Mouse (Mus musculus): Measurements from ENCODE around the gene Larp1b. TPM values are rescaled to one million over a fixed set of nuclear protein-coding genes. Genes with fewer than 3 reads are reported as not detected.

Gene Larp1b
- total RNA-seq, 2 experiments from 2014 or later = 14.1 to 16.4 TPM

DNA sequence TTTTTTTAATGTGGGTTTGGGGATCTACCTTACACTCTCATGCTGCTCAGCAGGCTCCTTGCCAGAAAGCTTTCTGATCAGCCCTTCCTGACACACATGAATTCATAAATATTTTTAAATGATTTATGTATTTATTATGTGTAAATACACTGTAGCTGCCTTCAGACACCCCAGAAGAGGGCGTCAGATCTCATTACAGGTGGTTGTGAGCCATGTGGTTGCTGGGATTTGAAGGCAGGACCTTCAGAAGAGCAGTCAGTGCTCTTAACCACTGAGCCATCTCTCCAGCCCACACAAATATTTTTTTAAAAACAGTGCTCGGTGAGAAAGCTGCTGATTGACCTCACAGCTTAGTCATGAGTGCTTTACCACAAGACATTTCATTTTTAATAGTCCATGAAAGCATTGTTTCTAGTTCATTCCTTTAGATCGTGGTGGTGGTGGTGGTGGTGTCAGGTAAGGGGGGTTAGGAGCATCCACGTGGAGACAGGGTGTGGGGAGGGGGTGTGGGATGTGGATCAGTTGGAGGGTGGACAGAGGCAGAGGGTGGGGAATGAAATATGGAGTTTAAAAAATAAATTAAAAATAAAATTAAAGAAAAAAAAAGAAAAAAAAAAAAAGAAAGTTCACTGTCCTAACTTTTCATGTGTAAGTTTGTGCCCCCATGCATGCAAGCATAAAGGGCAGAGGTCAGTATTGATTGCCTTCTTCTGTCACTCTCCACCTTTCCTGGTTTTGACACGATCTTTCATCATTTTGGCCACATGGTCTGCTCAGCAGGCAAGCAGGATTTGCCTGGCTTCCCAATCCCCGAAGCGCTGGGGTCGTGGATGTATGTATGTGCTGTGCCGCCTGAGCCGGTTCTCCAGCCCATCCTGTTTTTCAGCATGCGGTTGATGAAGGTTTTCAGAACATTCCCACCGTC, 81.9 kb downstream of the Larp1b start:
- no peak overlapping the region for H3K27ac ChIP-seq
- no peak for TF ChIP-seq CTCF (conservative IDR thresholded peaks at IDR 0.05)
- no peak for DNase-seq (ENCODE audit: low spot score in 2 of 2)
- no peak overlapping the region for H3K4me3 ChIP-seq

DNA sequence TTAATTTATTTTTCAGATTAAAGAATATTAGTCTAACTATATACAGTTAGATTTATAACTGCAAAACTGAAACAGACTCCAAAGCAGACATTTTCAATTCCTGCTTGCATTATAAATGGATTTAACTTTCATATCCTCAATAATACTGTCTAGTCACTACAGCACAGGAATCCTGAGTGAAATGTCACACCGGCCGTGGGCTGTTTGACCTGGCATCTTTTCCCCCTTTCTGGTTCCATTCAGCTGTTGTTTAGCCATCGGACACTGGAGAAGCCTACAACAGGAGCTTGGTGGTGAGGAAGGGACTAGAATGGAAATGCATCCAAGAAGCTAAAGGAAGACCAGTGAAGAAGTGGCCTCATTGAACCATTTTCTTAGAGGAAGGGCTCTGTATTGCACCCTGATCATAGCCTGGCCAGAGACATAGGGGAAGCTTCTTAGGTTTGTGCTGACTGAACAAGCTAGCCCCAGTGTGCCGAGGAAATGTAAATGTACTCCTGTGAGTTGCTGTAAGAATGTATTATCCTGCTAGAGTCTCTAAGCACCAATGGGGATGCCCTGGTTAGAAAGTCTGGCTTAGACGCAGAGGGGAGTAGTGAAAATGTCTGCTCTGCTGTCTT, 88.8 kb downstream of the Larp1b start:
- Histone ChIP-seq H3K27ac (no peak overlapping the region), H3K4me3 (no peak overlapping the region)
- no peak for TF ChIP-seq CTCF (conservative IDR thresholded peaks at IDR 0.05)
- no peak for DNase-seq (ENCODE audit: low spot score in 2 of 2)

DNA sequence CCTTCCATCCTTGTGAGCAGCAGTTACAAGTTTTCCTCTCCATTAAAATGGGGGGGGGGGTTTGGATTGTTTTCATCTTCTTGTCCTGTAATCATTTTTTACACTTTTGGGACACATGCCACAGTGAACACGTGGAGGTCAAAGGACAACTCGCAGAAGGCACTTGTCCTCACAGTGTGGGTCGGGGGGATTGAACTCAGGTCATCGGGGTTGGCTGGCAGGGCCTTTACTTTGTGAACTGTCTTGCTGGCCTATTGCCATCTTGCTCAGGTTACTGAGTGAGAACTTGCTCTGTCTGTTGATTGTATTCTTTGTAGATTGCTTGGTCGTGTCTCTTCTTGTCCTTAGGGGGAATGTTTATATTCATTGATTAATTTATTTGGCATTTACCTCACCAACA, 91.6 kb downstream of the Larp1b start:
- TF ChIP-seq CTCF (conservative IDR thresholded peaks at IDR 0.05) = no peak
- Histone ChIP-seq H3K4me3 (no peak overlapping the region), H3K27ac (no peak overlapping the region)
- no peak for DNase-seq (ENCODE audit: low spot score in 2 of 2)

- Histone ChIP-seq H3K27ac (no peak overlapping the region), H3K4me3 (no peak overlapping the region)
- DNase-seq (ENCODE audit: low spot score in 2 of 2) = peak; percentile 30 to 34
- TF ChIP-seq CTCF (conservative IDR thresholded peaks at IDR 0.05) = peak; percentile 69
Measured at GRCm38 (mm10) chr3:41042195-41042938, 92.7 kb downstream of the Larp1b start.

DNA sequence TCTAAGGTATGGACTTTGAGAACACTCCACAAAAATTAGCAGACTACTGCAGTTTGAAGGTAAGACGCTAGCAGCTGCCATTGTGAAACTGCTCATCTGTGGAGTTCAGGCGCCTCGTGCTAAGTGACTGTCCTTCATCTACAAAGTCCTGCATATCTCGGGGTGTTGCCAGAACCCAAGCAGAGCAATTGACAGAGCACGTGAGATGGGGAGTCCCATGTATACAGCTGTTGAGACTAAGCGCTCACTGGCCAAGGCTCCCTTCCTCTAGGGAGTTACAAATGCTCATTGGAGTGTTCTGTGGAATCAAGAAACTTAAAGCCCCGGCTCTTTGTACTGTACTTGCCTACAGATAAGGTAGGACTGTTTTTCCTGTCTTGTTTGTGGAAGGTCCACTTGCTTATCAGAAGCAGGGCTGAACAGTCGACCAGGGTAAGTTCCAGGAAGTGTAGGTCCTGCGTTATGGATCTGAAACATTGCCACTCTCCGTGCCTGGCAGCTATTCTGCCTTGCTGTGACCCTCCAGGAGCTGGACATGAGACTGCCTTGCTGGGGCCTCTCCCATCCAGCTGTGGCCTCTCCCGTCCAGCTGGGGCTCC, 94.2 kb downstream of the Larp1b start:
- H3K27ac ChIP-seq = no peak overlapping the region
- no peak for TF ChIP-seq CTCF (conservative IDR thresholded peaks at IDR 0.05)
- no peak for DNase-seq (ENCODE audit: low spot score in 2 of 2)
- no peak overlapping the region for H3K4me3 ChIP-seq

DNA sequence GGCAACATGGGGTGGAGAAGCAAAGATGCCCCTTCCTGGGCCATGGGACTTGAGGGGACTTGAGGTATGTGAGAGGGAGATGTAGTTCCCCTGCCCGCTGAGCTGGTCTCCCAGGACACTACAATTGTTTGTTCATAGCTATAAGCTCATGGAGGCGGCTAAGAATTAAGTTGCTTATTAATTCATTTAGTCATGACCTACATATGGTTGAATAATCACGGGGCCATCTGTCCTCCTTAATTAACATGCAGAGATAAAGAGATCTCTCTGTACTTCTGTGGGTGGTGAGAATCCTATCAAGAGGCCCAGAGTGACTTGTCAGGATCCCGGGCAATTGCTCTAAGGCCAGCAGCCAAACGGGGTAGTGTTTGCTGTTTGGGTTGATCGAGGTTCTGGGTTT, 98.2 kb downstream of the Larp1b start:
- no peak overlapping the region for H3K4me3 ChIP-seq
- DNase-seq (ENCODE audit: low spot score in 2 of 2) = no peak
- H3K27ac ChIP-seq = no peak overlapping the region
- TF ChIP-seq CTCF (conservative IDR thresholded peaks at IDR 0.05) = no peak

- no peak for TF ChIP-seq CTCF (conservative IDR thresholded peaks at IDR 0.05)
- no peak overlapping the region for H3K4me3 ChIP-seq
- no peak overlapping the region for H3K27ac ChIP-seq
- DNase-seq (ENCODE audit: low spot score in 2 of 2) = no peak
Measured at GRCm38 (mm10) chr3:41053334-41053733, 103.7 kb downstream of the Larp1b start.

- peak; percentile 45 to 69 for DNase-seq (ENCODE audit: low spot score in 2 of 2)
- no peak for TF ChIP-seq CTCF (conservative IDR thresholded peaks at IDR 0.05)
- H3K4me3 ChIP-seq = no peak overlapping the region
- H3K27ac ChIP-seq = no peak overlapping the region
Measured at GRCm38 (mm10) chr3:41058395-41058794, 108.8 kb downstream of the Larp1b start.

DNA sequence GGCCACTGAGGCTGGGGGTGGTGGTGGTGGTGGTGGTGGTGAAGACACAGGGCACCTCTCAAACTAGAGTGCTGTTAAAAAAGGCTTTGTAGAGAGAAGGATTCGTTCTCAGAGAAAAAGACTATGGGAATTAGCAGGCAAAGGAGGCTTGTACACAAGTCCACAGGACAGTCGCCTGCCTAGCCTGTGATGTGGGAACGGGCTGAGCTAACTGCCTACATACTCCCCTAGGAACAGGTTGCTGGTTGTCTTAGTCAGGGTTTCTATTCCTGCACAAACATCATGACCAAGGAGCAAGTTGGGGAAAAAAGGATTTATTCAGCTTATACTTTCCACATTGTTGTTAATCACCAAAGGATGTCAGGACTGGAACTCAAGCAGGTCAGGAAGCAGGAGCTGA, 109.6 kb downstream of the Larp1b start:
- H3K27ac ChIP-seq = no peak overlapping the region
- no peak for DNase-seq (ENCODE audit: low spot score in 2 of 2)

DNA sequence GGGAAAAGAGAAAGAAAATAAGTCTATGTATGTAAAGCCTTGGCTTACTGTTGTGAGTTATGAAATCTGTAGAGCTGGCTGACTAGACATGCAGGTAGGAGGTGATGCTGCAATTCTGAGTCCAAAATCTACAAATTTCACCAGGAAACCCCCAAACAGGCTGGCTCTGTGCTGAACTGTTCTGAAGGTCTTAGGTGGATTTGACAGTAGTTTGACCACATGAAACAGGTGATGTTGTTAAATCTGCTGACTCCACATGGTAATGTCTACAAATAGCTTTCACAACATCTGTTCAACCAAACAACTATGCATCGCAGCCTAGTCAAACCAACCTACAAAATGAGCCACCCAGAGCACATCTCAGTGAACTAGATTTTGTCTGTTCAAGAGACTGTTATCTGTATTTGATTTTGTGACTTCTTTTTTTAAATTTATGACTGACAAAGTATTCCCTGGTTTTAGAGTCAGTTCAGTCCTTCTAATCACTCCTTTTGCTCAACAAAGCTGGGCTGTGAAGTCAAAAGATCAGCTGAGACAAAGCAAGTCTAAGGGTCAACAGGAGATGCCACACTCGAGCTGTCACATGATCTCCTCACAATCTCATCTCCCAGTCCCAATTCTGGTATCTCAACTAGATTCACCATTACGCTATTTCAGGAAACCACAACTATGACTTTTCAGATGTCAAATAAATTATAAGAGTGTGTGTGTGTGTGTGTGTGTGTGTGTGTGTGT, 112.4 kb downstream of the Larp1b start:
- TF ChIP-seq CTCF (conservative IDR thresholded peaks at IDR 0.05) = no peak
- DNase-seq (ENCODE audit: low spot score in 2 of 2) = no peak
- Histone ChIP-seq H3K27ac (no peak overlapping the region), H3K4me3 (no peak overlapping the region)

More for the DNA sequence above, 109.6 kb downstream of the Larp1b start:
- no peak overlapping the region for H3K4me3 ChIP-seq
- no peak for TF ChIP-seq CTCF (conservative IDR thresholded peaks at IDR 0.05)

DNA sequence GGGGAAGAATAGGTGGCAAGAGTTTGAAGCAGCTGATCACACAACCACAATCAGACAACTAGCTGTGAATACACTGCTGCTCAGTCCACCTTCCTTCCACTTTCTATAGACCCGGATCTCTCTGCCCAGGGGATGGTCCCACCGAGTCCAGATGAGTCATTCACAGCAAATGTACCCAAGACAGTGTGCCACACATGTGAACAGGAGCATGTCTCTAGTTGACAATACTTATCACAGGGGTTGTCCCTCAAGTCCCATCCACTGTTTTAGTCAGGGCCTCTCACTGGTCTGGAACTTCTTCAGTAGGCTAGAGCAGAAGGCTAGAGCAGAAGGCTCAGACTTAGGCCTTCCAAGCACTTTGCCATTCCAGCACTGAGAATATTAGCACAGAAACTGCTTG, 113.1 kb downstream of the Larp1b start:
- no peak for DNase-seq (ENCODE audit: low spot score in 2 of 2)
- H3K4me3 ChIP-seq = no peak overlapping the region
- no peak overlapping the region for H3K27ac ChIP-seq
- TF ChIP-seq CTCF (conservative IDR thresholded peaks at IDR 0.05) = no peak

GRCm38 (mm10) chr3:41065320-41065719, 115.7 kb downstream of the Larp1b start:
- Histone ChIP-seq H3K27ac (no peak overlapping the region), H3K4me3 (no peak overlapping the region)
- DNase-seq (ENCODE audit: low spot score in 2 of 2) = no peak
- no peak for TF ChIP-seq CTCF (conservative IDR thresholded peaks at IDR 0.05)
